Mouse (Mus musculus) A20 (cell line): ENCODE results near the gene Pdlim3.

Experiments
- DNase-seq: peaks from one replicate; pipeline ENCODE4 v3.0.0-alpha.2; 2011; ENCODE audit warnings: low read depth, low spot score

Gene Pdlim3

GRCm38 (mm10) chr8:45905591-45906250 lies 20.5 kb downstream of the Pdlim3 start:
- no peak for DNase-seq

- no peak for DNase-seq
These were observed 21.0 kb downstream of the Pdlim3 start for GRCm38 (mm10) chr8:45906251-45906619.

GRCm38 (mm10) chr8:45913707-45914106 lies 28.4 kb downstream of the Pdlim3 start:
- DNase-seq, result no peak

- DNase-seq, result no peak
These were observed 31.2 kb downstream of the Pdlim3 start for GRCm38 (mm10) chr8:45916496-45916895.

- no peak for DNase-seq
These were observed 31.9 kb downstream of the Pdlim3 start for GRCm38 (mm10) chr8:45917040-45917679.

GRCm38 (mm10) chr8:45918891-45919290 lies 33.6 kb downstream of the Pdlim3 start:
- DNase-seq, result no peak

- DNase-seq, result no peak
These were observed 35.1 kb downstream of the Pdlim3 start for GRCm38 (mm10) chr8:45920392-45920791.

- no peak for DNase-seq
These were observed 36.9 kb downstream of the Pdlim3 start for GRCm38 (mm10) chr8:45922116-45922515.

GRCm38 (mm10) chr8:45934582-45935014 lies 49.3 kb downstream of the Pdlim3 start, which contains the start of gene Ccdc110:
TSS of gene Ccdc110 (plus strand) at chr8:45934619.
- DNase-seq, result peak; percentile 92

GRCm38 (mm10) chr8:45936986-45937385 lies 51.7 kb downstream of the Pdlim3 start:
- no peak for DNase-seq

GRCm38 (mm10) chr8:45946283-45946682 lies 61.0 kb downstream of the Pdlim3 start:
- DNase-seq, result no peak

- no peak for DNase-seq
These were observed 65.4 kb downstream of the Pdlim3 start for GRCm38 (mm10) chr8:45950622-45951021.
